Mouse (Mus musculus) brain, embryonic 14.5 days (tissue): ENCODE results near the gene Ces3b.
"Not testable (repeated sequence)": the region's sequence is repeated elsewhere in the genome, so short reads cannot be mapped to it uniquely, and the experiment has no call there.

ENCODE experiments used
- CTCF ChIP-seq: fragments of 200-500 bp; IDR thresholded peaks from 2 replicates; pipeline ENCODE4 v1.5.1; 2012; ENCODE audit warnings: inconsistent platforms, mild to moderate bottlenecking, moderate library complexity, borderline replicate concordance; ENCODE audit not compliant: insufficient read depth, insufficient read length; ENCODE audit errors: extremely low read depth
- POLR2A ChIP-seq: fragments of 200-500 bp; IDR thresholded peaks from 2 replicates; pipeline ENCODE4 v1.6.1; 2012; ENCODE audit warnings: mild to moderate bottlenecking, inconsistent platforms, borderline replicate concordance; ENCODE audit not compliant: poor library complexity, insufficient read depth, insufficient read length, severe bottlenecking; ENCODE audit errors: extremely low read depth

DNA sequence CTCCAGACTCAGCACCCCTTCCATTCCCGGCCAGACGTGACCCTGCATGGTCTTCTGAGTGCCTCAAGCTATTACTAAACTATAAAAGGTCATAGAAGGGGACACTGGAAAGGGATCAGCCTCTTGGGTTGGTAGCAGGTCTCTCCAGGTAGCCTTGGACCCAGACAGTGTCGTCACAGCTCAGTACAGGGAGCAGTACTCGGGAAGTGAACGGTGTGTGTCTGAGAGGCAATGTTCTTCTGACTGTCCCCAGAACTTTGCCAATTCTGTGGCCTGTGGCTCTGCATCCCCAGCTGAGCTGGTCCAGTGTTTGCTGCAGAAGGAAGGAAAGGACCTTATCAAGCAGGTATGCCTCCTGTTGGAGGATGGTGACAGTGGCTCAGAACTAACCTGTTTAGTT, 4.6 kb downstream of the Ces3b start:
- not testable (repeated sequence) for TF ChIP-seq POLR2A, CTCF
